Mouse (Mus musculus) retina, adult 2 months (tissue): ENCODE measurements around the gene Ncr1.
"Not testable (repeated sequence)": the region's sequence is repeated elsewhere in the genome, so short reads cannot be mapped to it uniquely, and the experiment has no call there.

ENCODE experiments used
- DNase-seq: peaks from one replicate; pipeline ENCODE4 v3.0.0-alpha.2; 2012; ENCODE audit warnings: low read depth, low spot score

Gene Ncr1

DNA sequence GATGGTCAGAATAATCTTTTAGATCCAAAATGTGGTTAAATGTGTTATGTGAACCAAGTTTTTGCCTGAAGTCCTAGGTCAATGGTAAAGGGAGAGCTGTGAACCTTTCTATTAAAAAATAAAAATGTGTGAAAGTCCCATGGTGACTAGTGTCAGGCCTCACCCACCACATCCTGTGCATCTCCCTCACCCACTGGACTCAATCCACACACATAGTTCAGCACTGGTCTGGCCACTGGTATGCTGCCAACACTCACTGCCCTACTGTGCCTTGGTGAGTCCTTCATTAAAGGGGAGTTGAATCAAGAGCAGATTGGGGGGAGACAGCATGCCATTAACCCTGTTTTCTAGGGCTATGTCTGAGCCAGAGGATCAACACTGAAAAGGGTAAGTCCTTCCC is at the start of gene Ncr1:
TSS of gene Ncr1 (plus strand) at position 216 of the 400 bp plus-strand sequence.
- DNase-seq: no peak

DNA sequence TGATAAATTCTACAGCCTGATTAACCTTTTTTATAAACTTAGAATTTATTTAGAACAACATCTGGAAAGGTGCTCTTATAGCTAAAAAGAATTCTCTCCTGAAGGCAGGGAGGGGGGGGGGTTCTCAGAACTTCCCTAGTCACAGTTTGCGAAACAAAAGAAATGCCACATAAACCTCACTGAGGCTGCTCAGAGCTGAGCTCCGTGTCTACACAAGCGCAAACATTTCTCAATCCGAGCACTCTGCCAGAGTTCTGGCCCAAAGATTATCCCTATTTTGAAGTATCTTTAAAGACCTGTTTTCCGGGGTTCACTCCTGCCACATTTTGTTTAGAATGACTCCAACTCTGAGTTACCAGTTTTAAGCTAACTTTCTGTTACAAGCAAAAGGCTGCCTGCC is 44.9 kb upstream of the Ncr1 start:
- no peak for DNase-seq

DNA sequence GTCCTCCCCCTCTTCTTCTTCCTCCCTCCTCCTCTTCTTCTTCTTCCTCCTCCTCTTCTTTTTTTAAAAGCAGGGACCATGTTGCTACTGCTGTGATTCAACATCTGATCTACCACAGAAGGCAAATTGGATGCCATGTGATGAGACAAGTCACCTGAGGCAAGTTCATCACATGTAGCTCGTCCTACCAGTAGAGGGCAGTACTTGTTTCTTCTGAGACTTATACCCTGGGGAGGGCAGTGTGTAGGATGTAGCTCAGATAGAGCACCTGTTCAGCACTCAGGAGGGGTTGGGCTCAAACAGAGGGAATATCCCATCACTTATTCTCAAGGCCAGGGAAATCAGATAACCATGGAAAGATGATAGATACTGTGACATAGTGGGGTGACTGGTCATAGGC is 40.3 kb upstream of the Ncr1 start:
- no peak for DNase-seq

DNA sequence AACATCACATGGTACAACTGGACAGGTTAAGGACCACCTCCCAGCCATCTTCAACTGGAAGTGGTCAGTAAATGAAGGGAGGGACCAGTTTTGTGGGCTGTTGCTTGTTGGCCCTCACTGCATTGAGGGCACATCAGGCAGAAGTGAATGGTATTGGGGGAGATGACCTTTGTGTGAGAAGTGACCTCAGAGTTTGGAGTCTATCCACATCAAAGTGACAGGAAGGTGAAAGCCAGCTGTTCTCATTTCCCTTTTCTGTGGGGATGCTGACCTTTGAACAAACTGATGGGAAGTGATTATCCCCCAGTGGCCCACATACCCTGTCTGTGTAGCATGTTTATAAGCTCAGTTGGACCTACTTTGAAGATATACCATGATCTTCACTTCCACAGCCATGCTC is 37.4 kb upstream of the Ncr1 start:
- no peak for DNase-seq

DNA sequence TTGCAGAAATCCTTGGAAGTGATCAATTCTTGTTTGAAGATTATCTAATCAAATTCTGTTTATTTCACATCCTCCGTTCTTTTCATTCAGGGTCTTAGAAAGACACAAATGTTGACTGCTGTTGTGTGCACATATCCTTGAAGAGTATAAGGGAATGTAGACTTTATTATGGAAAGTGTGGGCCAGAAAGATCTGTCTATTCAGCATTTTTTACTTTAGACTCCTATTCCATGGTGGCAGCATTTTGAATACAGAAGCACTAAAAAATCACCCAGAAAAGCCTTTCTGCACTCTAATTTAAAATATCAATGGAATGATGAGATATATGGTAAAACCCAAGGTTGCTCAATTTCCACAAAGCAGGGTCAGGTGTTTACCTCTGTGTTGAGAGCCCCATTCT is 34.1 kb upstream of the Ncr1 start:
- DNase-seq: no peak

DNA sequence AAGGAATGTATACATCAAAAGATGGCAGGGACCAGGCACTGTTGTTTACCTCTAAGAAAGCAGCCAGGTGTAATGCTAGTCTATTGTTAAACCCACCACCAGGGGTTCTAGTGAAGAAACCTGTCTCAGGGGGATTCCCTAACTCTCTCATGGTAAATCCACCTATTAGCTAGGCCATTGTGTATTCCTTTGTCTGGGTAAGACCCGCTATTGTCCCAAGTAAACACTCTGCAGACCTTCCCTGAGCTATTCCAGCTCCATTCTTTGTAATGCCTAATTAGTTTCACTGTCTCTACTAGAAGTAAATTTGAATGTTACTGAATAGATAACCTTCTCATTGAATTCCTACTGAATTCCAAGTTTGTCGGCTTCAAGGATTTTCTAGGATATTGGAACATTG is 24.4 kb upstream of the Ncr1 start:
- not testable (repeated sequence) for DNase-seq

DNA sequence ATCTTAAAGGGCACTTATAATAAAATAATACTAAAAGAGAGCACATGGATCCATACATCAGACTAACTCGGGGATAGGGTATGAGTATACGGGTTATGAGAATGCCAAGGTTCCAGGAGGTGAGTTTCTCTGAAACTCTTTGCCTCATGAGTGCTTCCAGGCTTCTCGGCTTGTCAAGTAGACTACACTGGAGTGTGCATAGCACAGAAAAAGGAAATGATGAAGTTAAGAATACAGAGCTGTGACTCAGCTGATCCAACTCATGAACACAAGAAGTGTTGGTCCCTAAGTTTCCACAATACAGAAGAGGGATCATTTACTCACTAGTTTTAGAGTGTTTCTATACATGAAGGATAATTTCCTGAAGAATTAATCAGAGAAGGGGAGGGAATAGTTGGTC is 24.0 kb upstream of the Ncr1 start:
- not testable (repeated sequence) for DNase-seq

DNA sequence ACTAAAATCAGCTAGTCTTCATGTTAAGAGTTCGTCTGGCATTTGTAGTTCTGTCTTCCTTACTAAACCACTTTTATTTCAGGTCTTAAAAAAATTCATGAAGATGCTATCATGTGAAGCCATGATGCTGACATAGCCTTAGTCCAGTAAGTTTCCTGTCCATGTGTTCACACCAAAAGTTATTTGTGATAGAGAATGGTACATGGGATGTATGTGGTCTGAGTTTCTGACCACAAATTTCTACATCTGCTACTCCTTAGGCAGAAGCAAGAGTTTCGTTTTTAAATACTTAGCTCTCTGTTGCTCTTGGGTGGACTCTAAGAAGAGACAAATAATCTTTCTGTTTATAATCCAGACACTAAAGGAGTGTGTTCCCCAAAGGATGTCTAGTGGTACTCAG is 14.2 kb upstream of the Ncr1 start:
- DNase-seq: no peak

DNA sequence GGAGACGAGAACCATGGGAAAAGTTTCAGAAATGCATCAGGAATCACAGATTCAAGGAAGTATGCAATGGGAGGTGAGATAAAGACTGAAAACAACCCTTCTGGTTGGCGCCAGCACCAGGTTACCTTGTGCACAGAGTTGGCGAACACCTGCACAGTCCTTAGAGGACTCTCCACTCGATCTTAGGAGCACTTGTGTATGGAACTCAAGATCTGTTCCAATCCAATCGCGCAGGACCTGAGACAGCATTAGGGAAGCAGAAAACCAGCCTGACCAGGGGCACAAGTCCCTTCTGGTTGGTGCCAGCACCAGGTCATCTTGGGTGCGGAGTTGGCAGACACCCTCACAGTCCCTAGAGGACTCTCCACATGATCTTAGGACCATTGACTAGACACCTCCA is 36.0 kb downstream of the Ncr1 start:
- DNase-seq: no peak
